Mouse (Mus musculus): ENCODE measurements around the gene Fam173b. TPM values are rescaled to one million over a fixed set of nuclear protein-coding genes. Genes with fewer than 3 reads are reported as not detected.
"Not testable (repeated sequence)": the region's sequence is repeated elsewhere in the genome, so short reads cannot be mapped to it uniquely, and the experiment has no call there.

Fam173b gene
- polyA plus RNA-seq, 1 experiment = 4.9 TPM

DNA sequence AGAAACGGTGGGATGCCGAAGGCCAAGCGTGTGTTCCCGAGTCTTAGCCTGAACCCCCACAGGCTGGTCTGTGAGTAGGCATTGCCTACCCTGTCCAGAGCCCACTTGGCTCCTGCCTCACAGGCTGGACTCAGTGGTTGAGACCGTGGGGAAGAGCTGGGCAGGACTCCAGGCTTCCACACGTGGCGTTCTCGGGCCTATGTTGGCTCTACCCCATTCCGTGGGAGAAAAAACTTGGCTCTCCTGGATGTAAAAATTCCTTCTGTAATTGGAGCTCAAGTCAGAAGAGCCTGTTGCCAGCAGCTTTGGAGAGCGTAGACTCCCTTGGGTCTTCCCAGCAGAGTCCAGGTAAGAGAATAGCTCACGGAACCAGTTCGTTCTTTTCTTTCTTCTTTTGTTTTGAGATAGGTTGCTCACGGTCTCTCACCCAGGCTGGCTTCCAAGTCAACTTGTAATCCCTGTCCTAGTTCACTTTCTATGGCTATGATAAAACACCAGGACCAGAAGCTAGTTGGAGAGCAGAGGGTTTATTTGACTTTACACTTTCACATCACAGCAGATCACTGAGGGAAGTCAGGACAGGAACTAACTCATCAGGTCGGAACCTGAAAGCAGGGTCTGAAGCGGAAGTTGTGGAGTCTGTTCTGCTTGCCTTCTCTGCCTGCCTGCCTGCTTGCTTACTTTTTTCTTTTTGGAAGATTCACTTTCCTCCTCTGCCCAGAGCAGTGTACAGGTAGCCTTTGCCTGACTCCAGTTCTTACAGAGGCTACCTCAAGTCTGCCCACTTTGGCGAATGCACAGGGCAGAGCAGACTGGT lies 29.5 kb upstream of the Fam173b start:
- peaks cover 12% of the 10 kb centered on the region for H3K4me1 ChIP-seq (ENCODE audit: control insufficient read depth, insufficient read depth, insufficient read length)
- H3K27ac ChIP-seq (ENCODE audit: insufficient read depth, low read length) = peak overlapping the region; percentile 48
- no peaks in the 10 kb centered on the region for H3K36me3 ChIP-seq (ENCODE audit: control insufficient read depth, insufficient read depth, low read length)
- H3K27me3 ChIP-seq (ENCODE audit: control insufficient read depth, insufficient read depth, low read length) = no peaks in the 10 kb centered on the region
- WGBS = 84% methylated on average over 16 of the region's 16 CpGs
- H3K4me3 ChIP-seq (ENCODE audit: extremely low read depth, insufficient read depth, insufficient read length) = no peak overlapping the region
- DNase-seq (ENCODE audit: low read depth in 1 of 2, low spot score in 2 of 2) = no peak
- TF ChIP-seq CTCF (IDR thresholded peaks at IDR 0.05; ENCODE audit: extremely low read depth, insufficient read depth, insufficient read length, insufficient replicate concordance) (no peak), POLR2A (IDR thresholded peaks at IDR 0.05; ENCODE audit: low read depth, low read length) (no peak)

DNA sequence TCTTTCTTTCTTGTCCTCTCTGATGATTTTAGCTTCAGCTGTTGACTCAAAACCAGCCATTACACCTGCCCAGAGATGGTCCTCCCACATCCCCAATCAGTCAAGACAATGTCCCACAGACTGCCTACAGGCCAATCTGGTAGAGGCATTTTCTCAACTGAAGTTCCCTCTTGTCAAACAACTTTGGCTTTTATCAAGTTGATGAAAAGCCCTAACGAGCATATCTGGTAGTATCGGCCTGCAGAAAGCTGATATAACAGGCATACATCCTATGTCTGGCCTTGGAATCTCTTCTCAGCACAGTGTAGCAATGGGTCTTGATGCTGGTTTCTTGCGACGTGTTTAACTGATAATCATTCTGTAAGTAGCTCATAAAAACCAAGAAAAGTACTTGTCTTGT lies 28.4 kb upstream of the Fam173b start:
- no peaks in the 10 kb centered on the region for H3K27me3 ChIP-seq (ENCODE audit: control insufficient read depth, insufficient read depth, low read length)
- no peak for TF ChIP-seq POLR2A (IDR thresholded peaks at IDR 0.05; ENCODE audit: low read depth, low read length)
- no peak for TF ChIP-seq CTCF (IDR thresholded peaks at IDR 0.05; ENCODE audit: extremely low read depth, insufficient read depth, insufficient read length, insufficient replicate concordance)
- no peak overlapping the region for H3K27ac ChIP-seq (ENCODE audit: insufficient read depth, low read length)
- H3K36me3 ChIP-seq (ENCODE audit: control insufficient read depth, insufficient read depth, low read length) = no peaks in the 10 kb centered on the region
- no peak for DNase-seq (ENCODE audit: low read depth in 1 of 2, low spot score in 2 of 2)
- peaks cover 12% of the 10 kb centered on the region for H3K4me1 ChIP-seq (ENCODE audit: control insufficient read depth, insufficient read depth, insufficient read length)
- H3K4me3 ChIP-seq (ENCODE audit: extremely low read depth, insufficient read depth, insufficient read length) = no peak overlapping the region
- 82% methylated on average over 4 of the region's 4 CpGs for WGBS

DNA sequence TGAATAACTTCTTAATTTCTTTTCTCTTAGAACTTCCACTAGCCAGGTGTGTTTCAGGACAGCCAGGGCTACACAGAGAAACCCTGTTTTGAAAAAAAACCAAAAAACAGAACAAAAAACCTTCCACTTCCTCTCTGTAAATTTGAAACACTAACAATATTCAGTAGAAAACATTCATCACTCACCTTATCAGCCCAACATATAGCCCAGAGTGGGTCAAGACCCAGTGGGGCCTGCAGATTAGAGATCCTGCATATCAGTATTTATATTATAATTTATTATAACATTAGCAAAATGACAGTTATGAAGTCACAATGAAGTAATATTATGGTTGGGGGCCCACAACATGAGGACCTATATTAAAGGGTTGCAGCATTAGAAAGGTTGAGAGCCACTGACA lies 28.0 kb upstream of the Fam173b start:
- Histone ChIP-seq H3K27ac (ENCODE audit: insufficient read depth, low read length) (no peak overlapping the region), H3K4me1 (ENCODE audit: control insufficient read depth, insufficient read depth, insufficient read length) (peaks cover 12% of the 10 kb centered on the region), H3K4me3 (ENCODE audit: extremely low read depth, insufficient read depth, insufficient read length) (no peak overlapping the region), H3K27me3 (ENCODE audit: control insufficient read depth, insufficient read depth, low read length) (no peaks in the 10 kb centered on the region), H3K36me3 (ENCODE audit: control insufficient read depth, insufficient read depth, low read length) (no peaks in the 10 kb centered on the region)
- DNase-seq (ENCODE audit: low read depth in 1 of 2, low spot score in 2 of 2) = no peak
- no peak for TF ChIP-seq CTCF (IDR thresholded peaks at IDR 0.05; ENCODE audit: extremely low read depth, insufficient read depth, insufficient read length, insufficient replicate concordance)
- TF ChIP-seq POLR2A (IDR thresholded peaks at IDR 0.05; ENCODE audit: low read depth, low read length) = no peak

DNA sequence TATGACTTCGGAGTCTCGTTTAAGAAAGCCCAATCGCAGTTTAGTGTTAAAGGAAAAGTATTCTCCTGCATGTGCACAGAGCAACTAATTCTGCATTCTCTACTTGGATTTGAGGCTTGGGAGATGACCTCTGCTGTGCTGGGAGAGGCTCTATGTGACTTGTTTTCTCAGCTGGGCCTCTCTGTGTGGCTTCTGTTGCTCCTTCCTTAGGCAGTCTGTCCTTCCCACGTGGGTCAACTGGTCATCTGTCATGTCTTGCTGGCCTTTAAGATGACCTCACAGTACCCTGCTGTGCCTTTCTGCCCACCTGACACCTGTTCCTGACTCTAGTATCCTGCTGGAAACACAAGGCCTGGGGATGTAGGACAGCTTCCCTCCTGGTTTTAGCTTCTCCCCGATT lies 25.6 kb upstream of the Fam173b start:
- WGBS = 89% methylated on average over 5 of the region's 5 CpGs
- DNase-seq (ENCODE audit: low read depth in 1 of 2, low spot score in 2 of 2) = no peak
- no peak overlapping the region for H3K4me3 ChIP-seq (ENCODE audit: extremely low read depth, insufficient read depth, insufficient read length)
- H3K27ac ChIP-seq (ENCODE audit: insufficient read depth, low read length) = no peak overlapping the region
- TF ChIP-seq CTCF (IDR thresholded peaks at IDR 0.05; ENCODE audit: extremely low read depth, insufficient read depth, insufficient read length, insufficient replicate concordance) = no peak
- H3K4me1 ChIP-seq (ENCODE audit: control insufficient read depth, insufficient read depth, insufficient read length) = peaks cover 12% of the 10 kb centered on the region
- H3K27me3 ChIP-seq (ENCODE audit: control insufficient read depth, insufficient read depth, low read length) = no peaks in the 10 kb centered on the region
- H3K36me3 ChIP-seq (ENCODE audit: control insufficient read depth, insufficient read depth, low read length) = no peaks in the 10 kb centered on the region

DNA sequence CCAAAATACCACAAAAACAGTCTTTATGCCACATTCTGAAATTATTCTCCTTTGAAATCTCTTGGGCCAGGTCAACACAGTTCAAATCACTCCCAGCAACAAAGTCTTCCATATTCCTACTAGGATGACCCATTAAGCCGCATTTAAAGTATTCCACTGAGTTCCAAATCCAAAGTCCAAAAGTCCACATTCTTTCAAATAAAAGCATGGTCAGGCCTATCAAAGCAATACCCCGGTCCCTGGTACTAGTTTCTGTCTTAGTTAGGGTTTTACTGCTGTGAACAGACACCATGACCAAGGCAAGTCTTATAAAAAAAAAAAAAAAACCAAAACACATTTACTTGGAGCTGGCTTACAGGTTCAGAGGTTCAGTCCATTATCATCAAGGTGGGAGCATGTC lies 20.6 kb upstream of the Fam173b start:
- 89% methylated on average over 2 of the region's 2 CpGs for WGBS

DNA sequence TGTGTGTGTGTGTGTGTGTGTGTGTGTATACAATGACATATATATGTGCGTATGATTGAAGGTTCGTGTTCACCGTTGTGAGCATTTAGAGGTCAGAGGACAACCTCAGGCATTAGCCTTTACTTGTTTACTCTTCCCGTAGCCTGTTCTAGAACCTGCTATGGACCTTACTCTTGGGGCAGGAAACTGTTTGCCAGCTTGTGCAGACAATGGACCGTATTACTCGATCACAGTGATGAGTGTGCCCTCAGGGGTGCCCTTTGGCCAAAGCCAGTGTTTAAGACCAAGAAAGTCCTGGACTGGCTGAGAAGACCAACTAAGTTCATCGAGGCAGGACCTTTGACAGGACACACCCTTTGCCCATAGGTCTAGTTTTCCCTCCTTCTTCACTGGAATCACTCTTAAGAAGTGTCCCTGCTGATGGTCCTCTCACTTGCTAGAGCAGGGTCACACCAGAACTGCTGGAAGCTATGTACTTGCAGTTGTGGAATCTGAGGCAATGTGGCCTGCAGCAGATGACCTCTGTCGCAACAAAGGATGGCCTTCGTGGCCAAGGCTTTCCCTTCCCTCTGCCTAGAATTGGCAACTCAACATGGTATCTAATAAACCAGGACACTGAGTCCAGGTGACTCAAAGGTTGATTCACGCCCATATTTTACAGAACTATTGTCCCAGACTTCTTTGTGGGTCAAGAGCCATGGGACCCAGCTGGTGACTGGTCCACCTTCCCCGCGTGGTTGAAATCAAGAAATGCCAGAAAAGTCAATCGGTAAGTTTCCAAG lies 18.2 kb upstream of the Fam173b start:
- WGBS = 90% methylated on average over 13 of the region's 13 CpGs
- Histone ChIP-seq H3K4me3 (ENCODE audit: extremely low read depth, insufficient read depth, insufficient read length) (no peak overlapping the region), H3K4me1 (ENCODE audit: control insufficient read depth, insufficient read depth, insufficient read length) (peaks cover 2% of the 10 kb centered on the region; the same call in 1 of the 2 replicates), H3K27me3 (ENCODE audit: control insufficient read depth, insufficient read depth, low read length) (no peaks in the 10 kb centered on the region), H3K27ac (ENCODE audit: insufficient read depth, low read length) (no peak overlapping the region), H3K36me3 (ENCODE audit: control insufficient read depth, insufficient read depth, low read length) (no peaks in the 10 kb centered on the region)
- TF ChIP-seq POLR2A (IDR thresholded peaks at IDR 0.05; ENCODE audit: low read depth, low read length) (no peak), CTCF (IDR thresholded peaks at IDR 0.05; ENCODE audit: extremely low read depth, insufficient read depth, insufficient read length, insufficient replicate concordance) (no peak)
- DNase-seq (ENCODE audit: low read depth in 1 of 2, low spot score in 2 of 2) = no peak

More for the DNA sequence above, 20.6 kb upstream of the Fam173b start:
- not testable (repeated sequence) for H3K27me3 ChIP-seq (ENCODE audit: control insufficient read depth, insufficient read depth, low read length); DNase-seq (ENCODE audit: low read depth in 1 of 2, low spot score in 2 of 2); H3K4me1 ChIP-seq (ENCODE audit: control insufficient read depth, insufficient read depth, insufficient read length); H3K4me3 ChIP-seq (ENCODE audit: extremely low read depth, insufficient read depth, insufficient read length); H3K27ac ChIP-seq (ENCODE audit: insufficient read depth, low read length); H3K36me3 ChIP-seq (ENCODE audit: control insufficient read depth, insufficient read depth, low read length)

DNA sequence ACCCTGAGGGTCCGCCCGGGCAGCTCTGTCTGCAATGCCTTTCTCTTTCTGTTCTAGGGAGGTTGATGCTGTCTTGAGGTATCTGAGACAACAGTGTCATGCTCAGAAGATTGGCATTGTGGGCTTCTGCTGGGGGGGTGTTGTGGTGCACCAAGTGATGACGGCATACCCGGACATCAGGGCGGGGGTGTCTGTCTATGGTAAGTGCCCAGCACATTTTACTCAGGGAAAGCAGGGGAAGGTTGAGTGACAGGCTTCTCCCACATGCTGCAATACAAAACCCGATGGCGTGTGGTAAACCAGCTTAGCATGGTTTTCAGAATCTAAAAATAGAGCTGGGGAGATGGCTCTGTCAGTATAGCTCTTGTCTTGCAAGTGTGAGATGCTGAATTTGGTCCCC lies 16.4 kb upstream of the Fam173b start:
- no peak overlapping the region for H3K27ac ChIP-seq (ENCODE audit: insufficient read depth, low read length)
- peaks cover 2% of the 10 kb centered on the region; the same call in 1 of the 2 replicates for H3K4me1 ChIP-seq (ENCODE audit: control insufficient read depth, insufficient read depth, insufficient read length)
- H3K4me3 ChIP-seq (ENCODE audit: extremely low read depth, insufficient read depth, insufficient read length) = no peak overlapping the region
- WGBS = 32% methylated on average over 7 of the region's 7 CpGs
- no peaks in the 10 kb centered on the region for H3K27me3 ChIP-seq (ENCODE audit: control insufficient read depth, insufficient read depth, low read length)
- DNase-seq (ENCODE audit: low read depth in 1 of 2, low spot score in 2 of 2) = no peak
- TF ChIP-seq CTCF (IDR thresholded peaks at IDR 0.05; ENCODE audit: extremely low read depth, insufficient read depth, insufficient read length, insufficient replicate concordance) (no peak), POLR2A (IDR thresholded peaks at IDR 0.05; ENCODE audit: low read depth, low read length) (no peak)
- H3K36me3 ChIP-seq (ENCODE audit: control insufficient read depth, insufficient read depth, low read length) = peaks cover 3% of the 10 kb centered on the region
